ENCODE assay signal across 22 mouse cellular contexts in the genomic region with DNA sequence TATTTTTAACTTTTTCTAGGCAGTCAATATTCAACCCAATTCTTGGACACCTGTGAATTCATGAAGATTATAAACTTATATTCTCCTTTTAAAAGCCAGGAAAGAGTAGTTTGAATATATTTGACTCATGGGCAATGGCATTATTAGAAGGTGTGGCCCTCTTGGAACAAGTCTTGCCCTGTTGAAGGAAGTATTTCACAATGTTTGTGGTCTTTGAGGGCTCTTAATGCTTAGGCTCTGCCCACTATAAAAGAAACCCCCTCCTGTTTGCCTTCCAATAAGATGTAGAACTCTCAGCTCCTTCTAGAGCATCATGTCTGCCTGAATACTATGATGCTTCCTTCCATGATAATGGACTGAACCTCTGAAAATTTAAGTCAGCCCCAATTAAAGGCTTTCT.
DNase-seq lines count a peak whose midpoint lies in the region; ATAC-seq and TF ChIP-seq lines count a peak whose summit lies in the region.
"Had no signal": no experiment of that assay in that cellular context is flagged by ENCODE, and none has a peak within 500 bp of the region (broad histone marks: within the 10 kb centered on the region; RNA-seq: fewer than 3 reads in every experiment).

No protein-coding gene starts in this region.

- no peaks in the 10 kb centered on the region for H3K79me2 ChIP-seq in C2C12 (ENCODE audit: control insufficient read depth, insufficient read depth)

- no peak for DNase-seq in gastrocnemius, adult 18-20 months (ENCODE audit: low spot score)
- no peak for DNase-seq in thymus, postnatal 25 days
- DNase-seq: adrenal gland, adult 2 months; adrenal gland, postnatal 10 days; adrenal gland, postnatal 25 days; B cell, adult 2 months; cerebellum, adult 11 months; cerebellum, adult 18-20 months; cerebellum, adult 8-10 months; cerebellum, adult 9-11 months; cerebellum, postnatal 14 days; cerebellum, postnatal 36 days; forebrain, postnatal 0 days had no signal

- H3K36me3 ChIP-seq in C2C12 (ENCODE audit: control insufficient read depth, insufficient read depth), result no peaks in the 10 kb centered on the region
- H3K36me3 ChIP-seq: embryonic facial prominence, embryonic 10.5 days; embryonic facial prominence, embryonic 12.5 days; forebrain, embryonic 10.5 days; forebrain, embryonic 12.5 days had no signal

- no peaks in the 10 kb centered on the region for H3K79me3 ChIP-seq in C2C12 (ENCODE audit: low read depth)

- peak; percentile 67 for ATAC-seq in granulocyte monocyte progenitor cell, adult 5-6 weeks (replicated peaks; ENCODE audit: poor library complexity, severe bottlenecking)
- no peak for ATAC-seq in erythroblast, adult 5-6 weeks (replicated peaks; ENCODE audit: low FRiP score, poor library complexity, severe bottlenecking)
- ATAC-seq: forebrain, embryonic 14.5 days; forebrain, postnatal 0 days had no signal

- no peak for TF ChIP-seq CTCF in C2C12 (IDR thresholded peaks at IDR 0.05; ENCODE audit: control insufficient read depth, insufficient read depth, insufficient read length)

- no peaks in the 10 kb centered on the region for H3K27me3 ChIP-seq in C2C12 (ENCODE audit: control insufficient read depth, insufficient read depth, insufficient read length)
- H3K27me3 ChIP-seq: embryonic facial prominence, embryonic 12.5 days; forebrain, embryonic 12.5 days had no signal

- no peak overlapping the region for H3K4me3 ChIP-seq in C2C12 (ENCODE audit: insufficient read depth, poor library complexity, severe bottlenecking)
- H3K4me3 ChIP-seq: embryonic facial prominence, embryonic 10.5 days; embryonic facial prominence, embryonic 12.5 days; erythroblast, embryonic 14.5 days; forebrain, embryonic 10.5 days; forebrain, embryonic 12.5 days had no signal

- no peak overlapping the region for H3ac ChIP-seq in C2C12 (ENCODE audit: control insufficient read depth, insufficient read length, low read depth)

TF ChIP-seq in C2C12, 6 proteins besides CTCF, POLR2A, EP300 and RAD21:
- peak; percentile 12 for TF ChIP-seq CEBPB (IDR thresholded peaks at IDR 0.05; ENCODE audit: low read depth)
- TF ChIP-seq FOSL1 (IDR thresholded peaks at IDR 0.05; ENCODE audit: insufficient read depth, low read length, poor library complexity, severe bottlenecking), result no peak
- TF ChIP-seq MYOD1 (IDR thresholded peaks at IDR 0.05; ENCODE audit: control insufficient read depth, insufficient read length, low read depth), result no peak
- TF ChIP-seq MYOG (IDR thresholded peaks at IDR 0.05; ENCODE audit: control insufficient read depth, extremely low read depth, insufficient read length), result no peak
- TF ChIP-seq USF1 (IDR thresholded peaks at IDR 0.05; ENCODE audit: low read depth), result no peak
- no peak for TF ChIP-seq MAX (IDR thresholded peaks at IDR 0.05)
